Mouse (Mus musculus): ENCODE measurements around the gene Rnf212b. TPM values are rescaled to one million over a fixed set of nuclear protein-coding genes. Genes with fewer than 3 reads are reported as not detected.
"Not testable (repeated sequence)": the region's sequence is repeated elsewhere in the genome, so short reads cannot be mapped to it uniquely, and the experiment has no call there.

Rnf212b gene
- total RNA-seq (2012; rRNA removed): not detected in 2 replicates
- not detected in 2 replicates for total RNA-seq (2014; rRNA removed)
- not detected in 2 replicates for polyA plus RNA-seq (2012; ENCODE audit: insufficient read length, low read depth)

DNA sequence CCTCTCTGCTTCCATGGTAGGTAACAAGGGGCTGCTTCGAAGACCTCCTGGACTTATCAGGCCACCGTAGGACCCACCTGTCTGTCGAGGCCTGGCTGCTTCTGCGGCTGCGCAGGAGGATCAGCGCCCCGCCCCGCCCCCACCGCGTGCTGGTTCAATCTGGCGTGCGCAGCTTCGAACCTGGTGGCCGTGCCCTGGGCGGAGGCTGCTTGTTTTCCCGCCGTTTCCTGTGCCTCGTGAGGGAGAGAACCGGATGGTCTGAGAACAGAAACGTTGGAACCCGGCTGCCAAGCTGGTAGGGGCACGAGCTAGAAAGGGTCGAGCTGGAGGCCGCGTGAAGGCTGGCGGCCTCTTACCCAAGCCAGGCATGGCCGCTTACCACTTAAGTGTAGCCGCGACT, at the start of gene Rnf212b:
Rnf212b (plus strand) TSS at position 151 of the 400 bp plus-strand sequence.
- TF ChIP-seq MYC (IDR thresholded peaks at IDR 0.05; ENCODE audit: low read depth, low read length): no peak
- no peak for TF ChIP-seq MXI1 (IDR thresholded peaks at IDR 0.05; ENCODE audit: low read depth, low read length)
- no peak for TF ChIP-seq UBTF (IDR thresholded peaks at IDR 0.05; ENCODE audit: low read depth, low read length)
- TF ChIP-seq ZC3H11A (IDR thresholded peaks at IDR 0.05; ENCODE audit: low read depth, low read length): no peak
- no peak for TF ChIP-seq ZMIZ1 (IDR thresholded peaks at IDR 0.05; ENCODE audit: low read depth, low read length)
- no peak for TF ChIP-seq MAX (IDR thresholded peaks at IDR 0.05; ENCODE audit: low read length)
- TF ChIP-seq USF1 (IDR thresholded peaks at IDR 0.05; ENCODE audit: low read depth, low read length): no peak
- no peak for TF ChIP-seq ZNF384 (IDR thresholded peaks at IDR 0.05; ENCODE audit: low read depth, low read length)
- no peak for TF ChIP-seq CTCF (conservative IDR thresholded peaks at IDR 0.05 in 1 of 2, IDR thresholded peaks at IDR 0.05 in 1 of 2; ENCODE audit: low read depth in 2 of 2, low read length in 2 of 2)
- no peak for TF ChIP-seq JUN (IDR thresholded peaks at IDR 0.05; ENCODE audit: insufficient read depth, low read depth, low read length)
- no peak for TF ChIP-seq NELFE (IDR thresholded peaks at IDR 0.05; ENCODE audit: low read depth, low read length)
- no peak for TF ChIP-seq BHLHE40 (IDR thresholded peaks at IDR 0.05; ENCODE audit: low read depth, low read length)
- TF ChIP-seq RAD21 (IDR thresholded peaks at IDR 0.05; ENCODE audit: low read depth, low read length): no peak
- Histone ChIP-seq H3K36me3 (replicated peaks in 1 of 2; ENCODE audit: control insufficient read depth in 1 of 2, insufficient read depth in 1 of 2, low read length in 1 of 2) (no peaks in the 10 kb centered on the region), H3K4me1 (ENCODE audit: control insufficient read depth in 1 of 2, insufficient read depth in 2 of 2) (no peaks in the 10 kb centered on the region), H3K9me3 (replicated peaks; ENCODE audit: low read length) (no peaks in the 10 kb centered on the region), H3K79me2 (replicated peaks; ENCODE audit: control insufficient read depth, extremely low read depth, insufficient read depth, poor library complexity, severe bottlenecking) (no peaks in the 10 kb centered on the region), H3K27ac (ENCODE audit: insufficient read depth, low read depth) (no peak within 1 kb of the TSS), H3K27me3 (replicated peaks) (no peaks in the 10 kb centered on the region), H3K4me3 (replicated peaks in 1 of 3; ENCODE audit: low read depth in 2 of 3, low read length in 2 of 3, poor library complexity in 1 of 3) (no peak within 1 kb of the TSS), H3K4me2 (ENCODE audit: insufficient read depth, low read depth, poor library complexity, severe bottlenecking) (no peak within 1 kb of the TSS), H3K9ac (ENCODE audit: insufficient read depth, low read depth) (no peak within 1 kb of the TSS)
- in situ Hi-C loops (cut with MboI; ENCODE audit: low pct_ligation_motif_present, low pct_unique_long_range_greater_than_20kb, low sequenced_read_pairs): no loop called here
- no peak for DNase-seq (ENCODE audit: extremely low read depth)
- dilution Hi-C loops (cut with MboI; ENCODE audit: extremely low pct_ligation_motif_present, extremely low pct_unique_long_range_greater_than_20kb, low sequenced_read_pairs): no loop called here

DNA sequence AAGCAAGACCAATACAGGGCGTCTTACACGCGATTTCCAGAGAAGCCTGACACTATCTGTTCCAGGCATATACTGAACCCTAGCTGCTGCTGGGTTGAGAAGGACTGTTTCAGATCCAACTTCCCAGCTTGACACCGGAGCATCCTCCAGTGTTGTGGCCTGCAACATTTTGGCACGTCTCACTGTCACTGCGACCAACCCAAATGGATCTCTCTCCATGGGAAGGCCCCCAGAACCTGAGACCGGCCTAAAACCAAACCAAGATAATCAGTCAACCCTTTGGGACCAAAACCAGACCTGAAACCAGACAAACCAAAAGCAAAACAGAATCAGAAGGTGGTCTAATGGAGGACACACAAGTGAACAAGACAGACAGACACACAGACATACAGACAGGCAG, 47.0 kb upstream of the Rnf212b start:
- H3K27ac ChIP-seq (ENCODE audit: insufficient read depth, low read depth); H3K4me3 ChIP-seq (replicated peaks in 1 of 3; ENCODE audit: low read depth in 2 of 3, low read length in 2 of 3, poor library complexity in 1 of 3); dilution Hi-C loops (cut with MboI; ENCODE audit: extremely low pct_ligation_motif_present, extremely low pct_unique_long_range_greater_than_20kb, low sequenced_read_pairs); DNase-seq (ENCODE audit: extremely low read depth); H3K4me1 ChIP-seq (ENCODE audit: control insufficient read depth in 1 of 2, insufficient read depth in 2 of 2); H3K4me2 ChIP-seq (ENCODE audit: insufficient read depth, low read depth, poor library complexity, severe bottlenecking); H3K79me2 ChIP-seq (replicated peaks; ENCODE audit: control insufficient read depth, extremely low read depth, insufficient read depth, poor library complexity, severe bottlenecking); H3K36me3 ChIP-seq (replicated peaks in 1 of 2; ENCODE audit: control insufficient read depth in 1 of 2, insufficient read depth in 1 of 2, low read length in 1 of 2); H3K27me3 ChIP-seq (replicated peaks); H3K9ac ChIP-seq (ENCODE audit: insufficient read depth, low read depth); in situ Hi-C loops (cut with MboI; ENCODE audit: low pct_ligation_motif_present, low pct_unique_long_range_greater_than_20kb, low sequenced_read_pairs); H3K9me3 ChIP-seq (replicated peaks; ENCODE audit: low read length): not testable (repeated sequence)

Data from CH12.LX (cell line).